15 mouse cellular contexts compared by ENCODE assay signal in the genomic region with DNA sequence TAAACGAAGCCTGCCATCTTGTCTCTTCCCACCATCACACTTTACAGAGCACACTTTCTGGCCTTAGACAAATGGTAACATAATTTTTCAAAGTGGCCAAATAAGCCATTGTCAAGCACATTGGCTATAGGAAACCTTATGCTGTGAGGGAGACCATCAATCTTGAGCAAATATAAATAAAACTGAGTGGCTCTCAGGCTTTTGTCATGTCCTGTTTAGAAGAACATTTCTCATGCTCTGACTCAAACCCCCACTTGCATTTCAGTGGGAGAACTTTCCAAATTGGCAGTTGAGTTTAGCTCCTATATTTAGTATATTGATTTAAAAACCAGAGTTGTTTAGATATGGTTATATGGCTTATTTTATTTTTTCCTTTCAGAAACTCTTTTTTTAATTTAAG.
"Had no signal": no experiment of that assay in that cellular context is flagged by ENCODE, and none has a peak within 500 bp of the region (broad histone marks: within the 10 kb centered on the region; RNA-seq: fewer than 3 reads in every experiment).

No protein-coding gene starts in this region.

- H3K4me1 ChIP-seq: lung, embryonic 15.5 days; midbrain, embryonic 13.5 days; midbrain, embryonic 15.5 days; neural tube, embryonic 12.5 days; stomach, embryonic 15.5 days had no signal

- H3K9me3 ChIP-seq: lung, embryonic 15.5 days; midbrain, embryonic 13.5 days; midbrain, embryonic 15.5 days; neural tube, embryonic 12.5 days; stomach, embryonic 15.5 days had no signal

- H3K4me3 ChIP-seq: lung, embryonic 15.5 days; midbrain, embryonic 13.5 days; midbrain, embryonic 15.5 days; neural tube, embryonic 12.5 days; stomach, embryonic 15.5 days had no signal

- H3K36me3 ChIP-seq: lung, embryonic 15.5 days; midbrain, embryonic 13.5 days; midbrain, embryonic 15.5 days; neural tube, embryonic 12.5 days; stomach, embryonic 15.5 days had no signal

- H3K4me2 ChIP-seq: lung, embryonic 15.5 days; midbrain, embryonic 11.5 days; midbrain, embryonic 13.5 days; midbrain, embryonic 15.5 days; neural tube, embryonic 12.5 days; stomach, embryonic 15.5 days had no signal

- H3K9ac ChIP-seq: liver, embryonic 14.5 days; lung, embryonic 15.5 days; midbrain, embryonic 13.5 days; midbrain, embryonic 15.5 days; neural tube, embryonic 12.5 days; stomach, embryonic 15.5 days had no signal

- DNase-seq: lung, adult 18-20 months; lung, postnatal 10 days; lung, postnatal 4 days; right cerebral cortex, postnatal 14 days; thymus, adult 2 months; thymus, postnatal 25 days; thymus, postnatal 4 days had no signal

- ATAC-seq: midbrain, embryonic 13.5 days; midbrain, embryonic 15.5 days had no signal

- H3K27me3 ChIP-seq: lung, embryonic 15.5 days; midbrain, embryonic 13.5 days; midbrain, embryonic 15.5 days; neural tube, embryonic 12.5 days; stomach, embryonic 15.5 days had no signal

- H3K27ac ChIP-seq: liver, embryonic 14.5 days; lung, embryonic 15.5 days; midbrain, embryonic 13.5 days; midbrain, embryonic 15.5 days; neural tube, embryonic 12.5 days; stomach, embryonic 15.5 days; stomach, postnatal 0 days had no signal
